Mouse (Mus musculus): ENCODE measurements at regions not wholly inside any gene's neighbourhood (a gene's known extent, or its start where the extent isn't known, plus 50 kb on each side); places are given as distances from the start of the nearest gene placed in this dataset.
A peak's percentile ranks its signal among the peaks of the same experiment; 100 is the strongest.

- TF ChIP-seq POLR2A (IDR thresholded peaks at IDR 0.05; ENCODE audit: borderline replicate concordance, extremely low read depth, insufficient read depth, insufficient read length) = no peak
- no peaks in the 10 kb centered on the region for H3K27me3 ChIP-seq (ENCODE audit: control insufficient read depth, insufficient read depth, low read length)
- no peak overlapping the region for H3K27ac ChIP-seq (replicated peaks; ENCODE audit: low read depth, low read length)
- DNase-seq (ENCODE audit: low spot score) (peak; percentile 46), ATAC-seq (ENCODE audit: low FRiP score, low read depth) (0 out of 2 replicates have a peak, but pooled peaks have one; percentile 31)
- WGBS = 30% methylated on average over 7 of the region's 7 CpGs
- no peaks in the 10 kb centered on the region for H3K36me3 ChIP-seq (ENCODE audit: control insufficient read depth, insufficient read depth, low read length)
- H3K4me2 ChIP-seq (replicated peaks; ENCODE audit: low read depth, low read length, severe bottlenecking) = peak overlapping the region; percentile 9; the same call in 1 of the 2 replicates
- H3K9ac ChIP-seq (ENCODE audit: low read depth, low read length, severe bottlenecking) = no peak overlapping the region
- no peak overlapping the region for H3K4me3 ChIP-seq (replicated peaks; ENCODE audit: low read length)
- H3K9me3 ChIP-seq (ENCODE audit: control insufficient read depth, low read length) = no peaks in the 10 kb centered on the region
- H3K4me1 ChIP-seq (ENCODE audit: control insufficient read depth, insufficient read depth, low read length) = peaks cover 34% of the 10 kb centered on the region
These were observed 253.4 kb upstream of the Nt5e start for GRCm38 (mm10) chr9:88073579-88073978.

GRCm38 (mm10) chr9:88082931-88083479 lies 244.0 kb upstream of the Nt5e start:
- 28% methylated on average over 5 of the region's 5 CpGs for WGBS
- Histone ChIP-seq H3K9ac (ENCODE audit: low read depth, low read length, severe bottlenecking) (no peak overlapping the region), H3K27me3 (ENCODE audit: control insufficient read depth, insufficient read depth, low read length) (no peaks in the 10 kb centered on the region), H3K9me3 (ENCODE audit: control insufficient read depth, low read length) (no peaks in the 10 kb centered on the region), H3K4me3 (replicated peaks; ENCODE audit: low read length) (no peak overlapping the region), H3K4me1 (ENCODE audit: control insufficient read depth, insufficient read depth, low read length) (peaks cover 11% of the 10 kb centered on the region), H3K36me3 (ENCODE audit: control insufficient read depth, insufficient read depth, low read length) (no peaks in the 10 kb centered on the region), H3K27ac (replicated peaks; ENCODE audit: low read depth, low read length) (no peak overlapping the region; the same call in 1 of the 2 replicates), H3K4me2 (replicated peaks; ENCODE audit: low read depth, low read length, severe bottlenecking) (no peak overlapping the region)
- TF ChIP-seq POLR2A (IDR thresholded peaks at IDR 0.05; ENCODE audit: borderline replicate concordance, extremely low read depth, insufficient read depth, insufficient read length) = no peak
- DNase-seq (ENCODE audit: low spot score) (peak; percentile 57), ATAC-seq (ENCODE audit: low FRiP score, low read depth) (peak; percentile 57)

GRCm38 (mm10) chr9:88085181-88085816 lies 241.7 kb upstream of the Nt5e start:
- Histone ChIP-seq H3K36me3 (ENCODE audit: control insufficient read depth, insufficient read depth, low read length) (no peaks in the 10 kb centered on the region), H3K27me3 (ENCODE audit: control insufficient read depth, insufficient read depth, low read length) (no peaks in the 10 kb centered on the region), H3K27ac (replicated peaks; ENCODE audit: low read depth, low read length) (no peak overlapping the region), H3K4me2 (replicated peaks; ENCODE audit: low read depth, low read length, severe bottlenecking) (no peak overlapping the region), H3K4me1 (ENCODE audit: control insufficient read depth, insufficient read depth, low read length) (peaks cover 11% of the 10 kb centered on the region), H3K9ac (ENCODE audit: low read depth, low read length, severe bottlenecking) (no peak overlapping the region), H3K9me3 (ENCODE audit: control insufficient read depth, low read length) (no peaks in the 10 kb centered on the region), H3K4me3 (replicated peaks; ENCODE audit: low read length) (no peak overlapping the region)
- ATAC-seq (ENCODE audit: low FRiP score, low read depth) = no peak
- WGBS = 80% methylated on average over 11 of the region's 11 CpGs
- peak; percentile 63 for DNase-seq (ENCODE audit: low spot score)
- no peak for TF ChIP-seq POLR2A (IDR thresholded peaks at IDR 0.05; ENCODE audit: borderline replicate concordance, extremely low read depth, insufficient read depth, insufficient read length)

DNA sequence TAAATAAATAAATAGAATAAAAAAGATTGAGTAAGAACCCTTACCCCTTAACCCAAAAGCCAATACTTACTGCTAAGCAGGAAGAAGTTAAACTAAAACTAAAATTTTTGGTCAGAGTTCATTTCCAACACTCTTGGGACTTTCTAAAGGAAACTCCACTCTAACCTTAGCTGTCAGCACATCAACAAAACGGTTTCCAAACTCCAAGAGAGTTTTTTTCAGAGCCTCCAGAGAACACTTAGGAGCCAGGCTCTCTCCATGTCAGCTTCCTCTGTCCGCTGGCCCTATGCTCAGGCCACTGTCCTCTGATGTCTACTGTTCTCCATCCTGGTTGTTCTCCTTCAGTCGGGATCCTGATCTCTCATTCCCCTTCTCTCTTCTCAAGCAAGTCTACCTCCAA lies 241.1 kb upstream of the Nt5e start:
- H3K36me3 ChIP-seq (ENCODE audit: control insufficient read depth, insufficient read depth, low read length) = no peaks in the 10 kb centered on the region
- WGBS = 59% methylated on average over 3 of the region's 3 CpGs
- H3K27me3 ChIP-seq (ENCODE audit: control insufficient read depth, insufficient read depth, low read length) = no peaks in the 10 kb centered on the region
- H3K4me3 ChIP-seq (replicated peaks; ENCODE audit: low read length) = no peak overlapping the region
- no peak for DNase-seq (ENCODE audit: low spot score)
- peaks cover 11% of the 10 kb centered on the region for H3K4me1 ChIP-seq (ENCODE audit: control insufficient read depth, insufficient read depth, low read length)
- ATAC-seq (ENCODE audit: low FRiP score, low read depth) = no peak
- TF ChIP-seq POLR2A (IDR thresholded peaks at IDR 0.05; ENCODE audit: borderline replicate concordance, extremely low read depth, insufficient read depth, insufficient read length) = no peak
- no peaks in the 10 kb centered on the region for H3K9me3 ChIP-seq (ENCODE audit: control insufficient read depth, low read length)
- H3K9ac ChIP-seq (ENCODE audit: low read depth, low read length, severe bottlenecking) = no peak overlapping the region
- H3K27ac ChIP-seq (replicated peaks; ENCODE audit: low read depth, low read length) = no peak overlapping the region
- H3K4me2 ChIP-seq (replicated peaks; ENCODE audit: low read depth, low read length, severe bottlenecking) = no peak overlapping the region

DNA sequence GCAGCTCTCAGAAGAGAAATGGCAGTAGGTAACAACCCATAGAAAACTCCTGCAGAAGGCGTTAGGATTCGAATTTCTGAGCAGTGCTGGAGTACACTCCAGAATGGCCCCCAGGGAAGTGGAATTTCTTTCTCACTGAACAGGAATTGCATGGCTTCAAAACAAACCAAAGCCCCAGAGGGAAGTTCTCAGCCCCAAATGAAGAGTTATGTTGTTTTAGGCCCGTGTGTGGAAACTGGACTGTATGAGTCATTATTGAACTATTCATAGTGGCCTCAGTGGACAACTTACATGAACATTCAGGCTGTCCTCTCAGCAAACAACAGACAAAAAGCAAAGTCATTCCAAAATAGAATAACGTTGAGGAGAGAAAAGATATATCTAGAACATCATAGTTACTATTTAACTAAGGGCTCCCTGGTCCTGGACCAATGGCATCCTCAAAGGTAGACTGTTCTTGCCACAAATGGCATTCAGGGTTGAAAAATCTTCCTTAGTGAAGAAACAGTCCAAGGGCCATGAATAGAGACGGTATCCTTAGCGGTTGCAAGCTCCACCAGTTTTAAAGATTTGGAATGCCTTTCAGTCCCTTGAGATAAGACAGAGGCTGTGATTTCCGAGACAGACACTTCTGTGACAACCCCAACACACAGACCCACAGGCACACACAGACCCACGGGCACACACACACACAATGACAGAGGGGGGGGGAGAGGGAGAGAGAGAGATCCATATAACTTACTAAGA lies 235.0 kb upstream of the Nt5e start:
- no peak overlapping the region for H3K4me3 ChIP-seq (replicated peaks; ENCODE audit: low read length)

More for the DNA sequence above, 235.0 kb upstream of the Nt5e start:
- Histone ChIP-seq H3K27me3 (ENCODE audit: control insufficient read depth, insufficient read depth, low read length) (no peaks in the 10 kb centered on the region), H3K36me3 (ENCODE audit: control insufficient read depth, insufficient read depth, low read length) (no peaks in the 10 kb centered on the region), H3K27ac (replicated peaks; ENCODE audit: low read depth, low read length) (no peak overlapping the region), H3K9me3 (ENCODE audit: control insufficient read depth, low read length) (no peaks in the 10 kb centered on the region), H3K4me2 (replicated peaks; ENCODE audit: low read depth, low read length, severe bottlenecking) (no peak overlapping the region), H3K4me1 (ENCODE audit: control insufficient read depth, insufficient read depth, low read length) (no peaks in the 10 kb centered on the region), H3K9ac (ENCODE audit: low read depth, low read length, severe bottlenecking) (no peak overlapping the region)
- ATAC-seq (ENCODE audit: low FRiP score, low read depth) (no peak), DNase-seq (ENCODE audit: low spot score) (peak; percentile 60)
- TF ChIP-seq POLR2A (IDR thresholded peaks at IDR 0.05; ENCODE audit: borderline replicate concordance, extremely low read depth, insufficient read depth, insufficient read length) = no peak
- WGBS = 61% methylated on average over 8 of the region's 8 CpGs
